Mouse (Mus musculus): ENCODE measurements around the gene Ak3.

The Ak3 gene

GRCm38 (mm10) chr19:28997976-28998630 is 49.7 kb downstream of the Ak3 start:
- in situ Hi-C loops (cut with MboI, MseI) = no loop called here

- in situ Hi-C loops (cut with MboI, MseI) = no loop called here
Measured at GRCm38 (mm10) chr19:28995366-28995765, 52.4 kb downstream of the Ak3 start.

- in situ Hi-C loops (cut with MboI, MseI) = no loop called here
Measured at GRCm38 (mm10) chr19:28994870-28995269, 52.9 kb downstream of the Ak3 start.

GRCm38 (mm10) chr19:28991391-28991790 is 56.4 kb downstream of the Ak3 start:
- in situ Hi-C loops (cut with MboI, MseI) = no loop called here

GRCm38 (mm10) chr19:28990590-28991221 is 57.1 kb downstream of the Ak3 start:
- in situ Hi-C loops (cut with MboI, MseI) = no loop called here

- in situ Hi-C loops (cut with MboI, MseI) = no loop called here
Measured at GRCm38 (mm10) chr19:28990194-28990589, 57.6 kb downstream of the Ak3 start, which contains the start of gene Cdc37l1. Cdc37l1 (plus strand) TSS chr19:28990352.

- in situ Hi-C loops (cut with MboI, MseI) = no loop called here
Measured at GRCm38 (mm10) chr19:28989515-28989914, 58.2 kb downstream of the Ak3 start.

- in situ Hi-C loops (cut with MboI, MseI) = no loop called here
Measured at GRCm38 (mm10) chr19:28982617-28983016, 65.1 kb downstream of the Ak3 start.

- in situ Hi-C loops (cut with MboI, MseI) = loop anchor here in 1 of 2 experiments (5.0 kb wide), 1 partner anchor 62 kb away; no protein-coding TSS in a partner anchor
Measured at GRCm38 (mm10) chr19:28974862-28975611, 72.7 kb downstream of the Ak3 start.
